Mouse (Mus musculus): ENCODE data around the gene Tmem141. TPM values are rescaled to one million over a fixed set of nuclear protein-coding genes. Genes with fewer than 3 reads are reported as not detected.

The Tmem141 gene
- polyA plus RNA-seq, 1 experiment from 2014 or later = 21.9 TPM

GRCm38 (mm10) chr2:25576965-25577891 is 44.6 kb downstream of the Tmem141 start:
- H3K36me3 ChIP-seq = no peaks in the 10 kb centered on the region
- H3K4me3 ChIP-seq = peak overlapping the region; percentile 35
- no peaks in the 10 kb centered on the region for H3K9me3 ChIP-seq (replicated peaks)
- 16% methylated on average over 92 of the region's 92 CpGs for WGBS
- no peak overlapping the region for H3K27ac ChIP-seq
- peaks cover 79% of the 10 kb centered on the region for H3K4me1 ChIP-seq (replicated peaks)
- peaks cover 55% of the 10 kb centered on the region for H3K27me3 ChIP-seq
- H3K9ac ChIP-seq = 0 out of 2 replicates have a peak overlapping the region, but pooled peaks have one; percentile 26
- peak overlapping the region; percentile 52 for H3K4me2 ChIP-seq
- no peak for ATAC-seq (replicated peaks; ENCODE audit: insufficient number of reproducible peaks, insufficient read depth, low FRiP score, low read depth)

DNA sequence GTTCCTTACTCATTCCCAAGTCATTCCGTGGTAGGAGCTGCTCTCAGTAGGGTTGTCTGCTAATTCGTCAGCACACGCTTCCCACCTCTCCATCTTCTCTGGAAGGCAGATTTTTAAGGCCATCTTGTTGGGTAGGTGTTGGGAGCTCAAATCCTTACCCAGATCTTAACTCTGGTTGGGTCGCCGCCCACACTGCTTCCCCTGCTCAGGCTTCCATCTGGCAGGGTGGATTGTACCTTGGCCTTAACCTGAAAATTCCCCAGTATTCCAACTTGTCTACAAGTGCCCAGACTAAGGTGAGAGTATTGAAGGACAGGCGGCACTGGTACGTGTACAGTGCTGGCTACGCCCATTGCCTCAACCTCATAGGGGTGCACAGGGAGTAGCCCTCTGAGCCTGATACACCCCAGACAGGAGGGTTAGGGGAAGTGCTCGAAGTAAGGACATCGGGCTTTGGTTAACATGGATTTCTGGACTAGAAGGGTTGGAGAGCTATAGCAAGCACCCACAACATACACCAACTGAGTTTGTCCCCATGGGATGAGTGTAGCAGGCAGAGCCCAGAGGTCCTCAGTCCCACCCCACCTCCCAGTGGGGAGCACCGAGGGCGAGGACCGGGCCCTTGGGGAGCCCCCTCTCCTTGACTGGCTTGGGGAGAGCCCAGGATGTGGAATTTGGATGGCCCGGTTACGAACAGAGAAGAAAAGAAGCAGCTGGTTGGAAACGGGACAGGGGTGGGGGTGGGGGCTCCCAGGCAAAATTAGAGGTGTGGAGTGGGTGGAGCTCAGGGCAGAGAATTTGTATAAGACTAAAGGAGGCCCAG is 45.6 kb downstream of the Tmem141 start:
- Histone ChIP-seq H3K36me3 (no peaks in the 10 kb centered on the region), H3K9me3 (replicated peaks) (no peaks in the 10 kb centered on the region), H3K27ac (no peak overlapping the region), H3K27me3 (peaks cover 53% of the 10 kb centered on the region), H3K4me1 (replicated peaks) (peaks cover 71% of the 10 kb centered on the region), H3K9ac (no peak overlapping the region), H3K4me3 (no peak overlapping the region), H3K4me2 (peak overlapping the region; percentile 90)
- WGBS = 77% methylated on average over 16 of the region's 16 CpGs
- ATAC-seq (replicated peaks; ENCODE audit: insufficient number of reproducible peaks, insufficient read depth, low FRiP score, low read depth) = no peak

DNA sequence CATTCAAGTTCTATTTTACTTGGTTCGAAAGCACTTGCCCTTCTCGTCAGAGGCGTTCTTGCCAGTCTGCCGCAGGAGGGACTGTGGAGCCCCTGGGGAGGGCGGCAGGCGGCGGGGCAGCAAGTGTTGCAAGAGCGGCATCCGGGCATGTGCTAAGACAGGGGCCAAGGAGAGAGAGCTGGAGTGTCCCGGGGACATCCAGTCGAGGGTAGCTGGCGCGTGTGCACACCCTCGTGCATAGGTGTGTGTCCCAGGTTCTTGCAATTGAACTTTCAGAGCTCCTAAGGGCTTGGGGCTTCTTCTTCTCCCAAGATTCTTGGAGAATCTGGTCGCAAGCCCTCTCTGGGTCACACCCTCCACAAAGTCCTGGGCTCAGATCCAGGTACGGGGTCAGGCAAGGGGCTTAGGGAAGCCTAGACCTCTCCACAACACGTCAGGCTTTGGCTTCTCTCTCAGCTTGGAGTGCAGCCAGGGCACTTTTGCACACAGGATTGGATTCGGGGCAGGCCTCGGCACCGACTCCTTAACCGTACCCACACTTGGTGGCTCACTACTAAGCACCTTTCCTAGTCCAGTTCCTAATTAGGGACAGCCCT is 46.3 kb downstream of the Tmem141 start:
- Histone ChIP-seq H3K4me3 (peak overlapping the region; percentile 75), H3K36me3 (no peaks in the 10 kb centered on the region), H3K9ac (peak overlapping the region; percentile 72), H3K27me3 (peaks cover 46% of the 10 kb centered on the region), H3K27ac (peak overlapping the region; percentile 90), H3K4me2 (peak overlapping the region; percentile 90), H3K9me3 (replicated peaks) (no peaks in the 10 kb centered on the region), H3K4me1 (replicated peaks) (peaks cover 65% of the 10 kb centered on the region)
- peak; percentile 15; the same call in 1 of the 2 replicates for ATAC-seq (replicated peaks; ENCODE audit: insufficient number of reproducible peaks, insufficient read depth, low FRiP score, low read depth)
- WGBS = 6% methylated on average over 21 of the region's 21 CpGs

- ATAC-seq (replicated peaks; ENCODE audit: insufficient number of reproducible peaks, insufficient read depth, low FRiP score, low read depth) = peak; percentile 97
- peak within 1 kb of the TSS; percentile 90 for H3K27ac ChIP-seq
- H3K4me1 ChIP-seq (replicated peaks) = peaks cover 59% of the 10 kb centered on the region
- peak within 1 kb of the TSS; percentile 72 for H3K9ac ChIP-seq
- peak within 1 kb of the TSS; percentile 75 for H3K4me3 ChIP-seq
- under 1% methylated on average over 44 of the region's 45 CpGs for WGBS
- H3K4me2 ChIP-seq = peak within 1 kb of the TSS; percentile 90
- peaks cover under 1% of the 10 kb centered on the region; the same call in 1 of the 2 replicates for H3K36me3 ChIP-seq
- no peaks in the 10 kb centered on the region for H3K9me3 ChIP-seq (replicated peaks)
- peaks cover 39% of the 10 kb centered on the region for H3K27me3 ChIP-seq
These were observed 47.0 kb downstream of the Tmem141 start, which contains the start of the genes Mamdc4 and Phpt1 for GRCm38 (mm10) chr2:25574579-25575431. Mamdc4 (minus strand) TSS chr2:25574845. Phpt1 (minus strand) TSS chr2:25575224.

- Histone ChIP-seq H3K4me3 (peak overlapping the region; percentile 75), H3K4me1 (replicated peaks) (peaks cover 52% of the 10 kb centered on the region), H3K9me3 (replicated peaks) (no peaks in the 10 kb centered on the region), H3K4me2 (peak overlapping the region; percentile 90), H3K9ac (peak overlapping the region; percentile 72), H3K27me3 (peaks cover 32% of the 10 kb centered on the region), H3K36me3 (peaks cover 7% of the 10 kb centered on the region; the same call in 1 of the 2 replicates), H3K27ac (peak overlapping the region; percentile 90)
- no peak for ATAC-seq (replicated peaks; ENCODE audit: insufficient number of reproducible peaks, insufficient read depth, low FRiP score, low read depth)
- WGBS = 11% methylated on average over 11 of the region's 11 CpGs
These were observed 47.7 kb downstream of the Tmem141 start for GRCm38 (mm10) chr2:25574136-25574535.

DNA sequence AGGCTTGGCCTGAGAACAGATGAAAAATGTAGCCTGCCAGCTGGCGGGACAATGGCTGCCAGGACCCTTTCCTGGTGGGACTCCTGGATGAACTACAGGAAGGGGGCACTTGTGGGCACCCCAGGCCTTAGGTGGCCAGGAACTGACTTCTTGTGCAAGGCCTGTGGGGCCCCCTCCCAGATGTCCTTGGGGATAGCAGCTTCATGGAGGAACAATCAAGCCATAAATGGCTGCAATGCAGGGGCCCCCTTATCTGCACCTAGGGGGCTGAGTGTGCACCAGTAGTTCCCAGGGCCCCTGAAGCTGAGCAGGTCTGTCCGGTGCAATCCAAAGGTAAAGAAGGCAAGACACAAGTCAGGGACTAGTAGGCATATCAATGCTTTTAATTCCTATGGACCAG is 48.7 kb downstream of the Tmem141 start:
- no peak overlapping the region for H3K9ac ChIP-seq
- 80% methylated on average over 2 of the region's 2 CpGs for WGBS
- H3K4me3 ChIP-seq = no peak overlapping the region; the same call in 1 of the 2 replicates
- ATAC-seq (replicated peaks; ENCODE audit: insufficient number of reproducible peaks, insufficient read depth, low FRiP score, low read depth) = no peak
- H3K27ac ChIP-seq = no peak overlapping the region
- no peaks in the 10 kb centered on the region for H3K9me3 ChIP-seq (replicated peaks)
- peak overlapping the region; percentile 90; the same call in 1 of the 2 replicates for H3K4me2 ChIP-seq
- H3K27me3 ChIP-seq = peaks cover 21% of the 10 kb centered on the region
- H3K4me1 ChIP-seq (replicated peaks) = peaks cover 41% of the 10 kb centered on the region
- peaks cover 10% of the 10 kb centered on the region; the same call in 1 of the 2 replicates for H3K36me3 ChIP-seq

DNA sequence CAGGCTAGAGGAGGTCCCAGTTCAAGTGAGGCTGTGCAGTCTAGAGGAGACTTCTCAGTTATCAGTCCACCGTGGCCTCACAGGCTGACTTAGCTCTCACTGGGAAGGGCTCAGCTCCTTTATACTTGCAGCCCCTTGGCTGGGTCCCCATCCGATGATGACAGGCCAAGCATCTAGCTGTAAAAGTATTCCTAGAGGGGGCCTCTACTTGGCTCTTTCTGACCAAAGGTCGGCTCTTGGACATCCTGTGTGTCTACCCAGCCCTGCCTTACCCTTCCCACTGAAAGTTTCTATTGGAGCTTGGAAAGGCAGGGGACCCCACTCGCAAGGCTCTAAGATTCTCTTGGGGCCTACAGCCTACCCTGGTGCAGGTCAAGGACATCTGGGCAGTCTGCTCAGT is 50.6 kb downstream of the Tmem141 start:
- ATAC-seq (replicated peaks; ENCODE audit: insufficient number of reproducible peaks, insufficient read depth, low FRiP score, low read depth) = no peak
- no peak overlapping the region for H3K4me3 ChIP-seq
- H3K27ac ChIP-seq = no peak overlapping the region
- no peak overlapping the region for H3K4me2 ChIP-seq
- H3K36me3 ChIP-seq = peaks cover 10% of the 10 kb centered on the region; the same call in 1 of the 2 replicates
- 86% methylated on average over 4 of the region's 4 CpGs for WGBS
- no peaks in the 10 kb centered on the region for H3K9me3 ChIP-seq (replicated peaks)
- H3K4me1 ChIP-seq (replicated peaks) = peaks cover 29% of the 10 kb centered on the region
- H3K27me3 ChIP-seq = peaks cover 3% of the 10 kb centered on the region
- H3K9ac ChIP-seq = no peak overlapping the region

Other genes starting within 250 kb of the Tmem141 start
- 15.4 and 25.5 TPM in 2 replicates for gene Sapcd2, start 249.7 kb downstream of the Tmem141 start, polyA plus RNA-seq (2015; fragmentation: Nextera tagmentation; extraction: Ambion mirVana)
- gene Entpd2, start 226.1 kb downstream of the Tmem141 start, polyA plus RNA-seq (2015; fragmentation: Nextera tagmentation; extraction: Ambion mirVana) = 1.8 and 4.6 TPM in 2 replicates
- gene Npdc1, start 222.7 kb downstream of the Tmem141 start, polyA plus RNA-seq (2015; fragmentation: Nextera tagmentation; extraction: Ambion mirVana) = 28.8 and 41.6 TPM in 2 replicates
- 0.08 and 0.15 TPM in 2 replicates for gene Fut7, start 198.7 kb downstream of the Tmem141 start, polyA plus RNA-seq (2015; fragmentation: Nextera tagmentation; extraction: Ambion mirVana)
- gene Abca2, start 193.3 kb downstream of the Tmem141 start, polyA plus RNA-seq (2015; fragmentation: Nextera tagmentation; extraction: Ambion mirVana) = 3.5 and 5.6 TPM in 2 replicates
- gene Clic3, start 165.2 kb downstream of the Tmem141 start, polyA plus RNA-seq (2015; fragmentation: Nextera tagmentation; extraction: Ambion mirVana) = 6.1 and 9.6 TPM in 2 replicates
- gene Paxx, start 160.9 kb downstream of the Tmem141 start, polyA plus RNA-seq (2015; fragmentation: Nextera tagmentation; extraction: Ambion mirVana) = 31.1 and 38.0 TPM in 2 replicates
- 107 and 134 TPM in 2 replicates for gene Ptgds, start 152.0 kb downstream of the Tmem141 start, polyA plus RNA-seq (2015; fragmentation: Nextera tagmentation; extraction: Ambion mirVana)
- not detected in 2 replicates for gene Lcn12, start 128.1 kb downstream of the Tmem141 start, polyA plus RNA-seq (2015; fragmentation: Nextera tagmentation; extraction: Ambion mirVana)
- gene Fbxw5, start 121.3 kb downstream of the Tmem141 start, polyA plus RNA-seq (2015; fragmentation: Nextera tagmentation; extraction: Ambion mirVana) = 72.6 and 94.1 TPM in 2 replicates
- 3.5 and 5.0 TPM in 2 replicates for gene C8g, start 120.3 kb downstream of the Tmem141 start, polyA plus RNA-seq (2015; fragmentation: Nextera tagmentation; extraction: Ambion mirVana)
- 18.4 and 25.2 TPM in 2 replicates for gene Traf2, start 75.1 kb downstream of the Tmem141 start, polyA plus RNA-seq (2015; fragmentation: Nextera tagmentation; extraction: Ambion mirVana)
- gene Edf1, start 64.2 kb downstream of the Tmem141 start, polyA plus RNA-seq (2015; fragmentation: Nextera tagmentation; extraction: Ambion mirVana) = 276 and 289 TPM in 2 replicates
- gene Mamdc4, start 47.2 kb downstream of the Tmem141 start, polyA plus RNA-seq (2015; fragmentation: Nextera tagmentation; extraction: Ambion mirVana) = 3.4 and 9.8 TPM in 2 replicates
- 171 and 175 TPM in 2 replicates for gene Phpt1, start 46.8 kb downstream of the Tmem141 start, polyA plus RNA-seq (2015; fragmentation: Nextera tagmentation; extraction: Ambion mirVana)
- 0.22 and 0.30 TPM in 2 replicates for gene Ajm1, start 40.2 kb downstream of the Tmem141 start, polyA plus RNA-seq (2015; fragmentation: Nextera tagmentation; extraction: Ambion mirVana)
- gene Rabl6, start 13.5 kb downstream of the Tmem141 start, polyA plus RNA-seq (2015; fragmentation: Nextera tagmentation; extraction: Ambion mirVana) = 41.0 and 50.2 TPM in 2 replicates
- gene Ccdc183, start 4.3 kb downstream of the Tmem141 start, polyA plus RNA-seq (2015; fragmentation: Nextera tagmentation; extraction: Ambion mirVana) = 0.09 and 0.13 TPM in 2 replicates
- gene Fcna, start 6.0 kb upstream of the Tmem141 start, polyA plus RNA-seq (2015; fragmentation: Nextera tagmentation; extraction: Ambion mirVana) = 3.3 and 4.8 TPM in 2 replicates
- gene Lcn8, start 31.1 kb upstream of the Tmem141 start, polyA plus RNA-seq (2015; fragmentation: Nextera tagmentation; extraction: Ambion mirVana) = not detected in 2 replicates
- not detected in 2 replicates for gene Lcn5, start 35.9 kb upstream of the Tmem141 start, polyA plus RNA-seq (2015; fragmentation: Nextera tagmentation; extraction: Ambion mirVana)
- gene Lcn6, start 54.8 kb upstream of the Tmem141 start, polyA plus RNA-seq (2015; fragmentation: Nextera tagmentation; extraction: Ambion mirVana) = not detected in 2 replicates
- not detected in 2 replicates for gene Lcn10, start 60.7 kb upstream of the Tmem141 start, polyA plus RNA-seq (2015; fragmentation: Nextera tagmentation; extraction: Ambion mirVana)
- gene Obp2a, start 78.0 kb upstream of the Tmem141 start, polyA plus RNA-seq (2015; fragmentation: Nextera tagmentation; extraction: Ambion mirVana) = not detected in 2 replicates
- 44.7 and 47.4 TPM in 2 replicates for gene Bmyc, start 84.7 kb upstream of the Tmem141 start, polyA plus RNA-seq (2015; fragmentation: Nextera tagmentation; extraction: Ambion mirVana)
- not detected in 2 replicates for gene Obp2b, start 115.0 kb upstream of the Tmem141 start, polyA plus RNA-seq (2015; fragmentation: Nextera tagmentation; extraction: Ambion mirVana)
- not detected in 2 replicates for gene Lcn3, start 143.6 kb upstream of the Tmem141 start, polyA plus RNA-seq (2015; fragmentation: Nextera tagmentation; extraction: Ambion mirVana)
- not detected in 2 replicates for gene Lcn11, start 155.0 kb upstream of the Tmem141 start, polyA plus RNA-seq (2015; fragmentation: Nextera tagmentation; extraction: Ambion mirVana)
- gene Gm13539, start 160.3 kb upstream of the Tmem141 start, polyA plus RNA-seq (2015; fragmentation: Nextera tagmentation; extraction: Ambion mirVana) = not detected in 2 replicates
- gene Glt6d1, start 193.8 kb upstream of the Tmem141 start, polyA plus RNA-seq (2015; fragmentation: Nextera tagmentation; extraction: Ambion mirVana) = not detected in 2 replicates
- not detected in 2 replicates for gene Lcn9, start 201.1 kb upstream of the Tmem141 start, polyA plus RNA-seq (2015; fragmentation: Nextera tagmentation; extraction: Ambion mirVana)
- not detected in 2 replicates for gene Sohlh1, start 225.2 kb upstream of the Tmem141 start, polyA plus RNA-seq (2015; fragmentation: Nextera tagmentation; extraction: Ambion mirVana)
- gene Kcnt1, start 241.7 kb upstream of the Tmem141 start, polyA plus RNA-seq (2015; fragmentation: Nextera tagmentation; extraction: Ambion mirVana) = 0.57 TPM in 1 of 2 replicates, not detected in the other